Comparison of ENCODE assay signal across 11 mouse cellular contexts in genomic region chr3:141476670-141477069, GRCm38 (mm10). TPM values are rescaled to one million over a fixed set of nuclear protein-coding genes. Genes with fewer than 3 reads are reported as not detected.
DNase-seq lines count a peak whose midpoint lies in the region; ATAC-seq lines count a peak whose summit lies in the region.
"Had no signal": no experiment of that assay in that cellular context is flagged by ENCODE, and none has a peak within 500 bp of the region (broad histone marks: within the 10 kb centered on the region; RNA-seq: fewer than 3 reads in every experiment).

No protein-coding gene starts in this region.

- no peak overlapping the region for H3K4me2 ChIP-seq in embryonic facial prominence, embryonic 14.5 days (ENCODE audit: low read depth, low read length)

- 31% methylated on average over 3 of the region's 3 CpGs for WGBS in embryonic facial prominence, embryonic 14.5 days

- no peaks in the 10 kb centered on the region for H3K9me3 ChIP-seq in embryonic facial prominence, embryonic 14.5 days (ENCODE audit: control insufficient read depth, low read length)
- H3K9me3 ChIP-seq: limb, embryonic 13.5 days had no signal

- H3K9ac ChIP-seq in embryonic facial prominence, embryonic 14.5 days (ENCODE audit: low read depth, low read length), result no peak overlapping the region
- H3K9ac ChIP-seq: limb, embryonic 13.5 days had no signal

- H3K4me3 ChIP-seq in embryonic facial prominence, embryonic 14.5 days (ENCODE audit: low read depth, low read length), result no peak overlapping the region
- H3K4me3 ChIP-seq: limb, embryonic 13.5 days had no signal

- no peak overlapping the region for H3K27ac ChIP-seq in embryonic facial prominence, embryonic 14.5 days (replicated peaks; ENCODE audit: low read depth, low read length)

- no peaks in the 10 kb centered on the region for H3K36me3 ChIP-seq in embryonic facial prominence, embryonic 14.5 days (ENCODE audit: control insufficient read depth, insufficient read depth, low read length)
- H3K36me3 ChIP-seq: limb, embryonic 13.5 days had no signal

- peak; percentile 41; the same call in 1 of the 2 replicates for ATAC-seq in embryonic facial prominence, embryonic 14.5 days (ENCODE audit: low read depth)
- ATAC-seq: midbrain, embryonic 16.5 days had no signal

- no peaks in the 10 kb centered on the region for H3K27me3 ChIP-seq in embryonic facial prominence, embryonic 14.5 days (replicated peaks; ENCODE audit: control insufficient read depth, insufficient read depth, low read length)
- H3K27me3 ChIP-seq: limb, embryonic 13.5 days had no signal

- peak; percentile 57 for DNase-seq in kidney, adult 11 months
- DNase-seq in kidney, postnatal 4 days, result no peak
- DNase-seq in Muller cell, postnatal 12 days (ENCODE audit: inconsistent ontology term), result peak; percentile 41
- peak; percentile 31 for DNase-seq in embryonic facial prominence, embryonic 14.5 days (ENCODE audit: low spot score)
- DNase-seq in kidney, postnatal 10 days, result peak; percentile 26
- DNase-seq in B cell, adult 2 months, result no peak
- DNase-seq in right cerebral cortex, postnatal 14 days, result no peak
- DNase-seq in right cerebral cortex, postnatal 10 days (ENCODE audit: low spot score in 2 of 2), result no peak
- DNase-seq: adrenal gland, postnatal 10 days had no signal

- H3K4me1 ChIP-seq in embryonic facial prominence, embryonic 14.5 days (ENCODE audit: control insufficient read depth, insufficient read depth, low read length), result peaks cover 12% of the 10 kb centered on the region

RNA-seq across cellular contexts. Expression of gene Unc5c, which starts 11.7 kb away (rescaled TPM):
- polyA plus RNA-seq in embryonic facial prominence, embryonic 14.5 days (2014; fragmentation: Nextera tagmentation; extraction: Ambion mirVana), result 7.5 and 9.7 TPM in 2 replicates

Comparison
In these comparisons a context has a peak if more than half of its experiments do, and no peak if none do; other contexts are left out.
1. DNase-seq: peak in kidney, adult 11 months (single experiment), Muller cell, postnatal 12 days (single experiment), embryonic facial prominence, embryonic 14.5 days (single experiment) and kidney, postnatal 10 days (single experiment); none in kidney, postnatal 4 days (0 of 2), B cell, adult 2 months (0 of 2), right cerebral cortex, postnatal 14 days (single experiment) and right cerebral cortex, postnatal 10 days (0 of 2).